Comparison of ENCODE assay signal across 34 mouse cellular contexts in genomic region chr11:26299268-26299667, GRCm38 (mm10).
"Had no signal": no experiment of that assay in that cellular context is flagged by ENCODE, and none has a peak within 500 bp of the region (broad histone marks: within the 10 kb centered on the region; RNA-seq: fewer than 3 reads in every experiment).

No protein-coding gene starts in this region.

- H3K4me3 ChIP-seq: heart, embryonic 12.5 days; heart, embryonic 13.5 days; heart, embryonic 15.5 days; hindbrain, embryonic 10.5 days; hindbrain, embryonic 12.5 days; hindbrain, embryonic 13.5 days; hindbrain, embryonic 15.5 days; intestine, embryonic 15.5 days; kidney, embryonic 15.5 days; layer of hippocampus, adult 2 months; left cerebral cortex, adult 2 months had no signal

- H3K9me3 ChIP-seq: heart, embryonic 12.5 days; heart, embryonic 13.5 days; heart, embryonic 15.5 days; hindbrain, embryonic 10.5 days; hindbrain, embryonic 12.5 days; hindbrain, embryonic 13.5 days; hindbrain, embryonic 15.5 days; intestine, embryonic 15.5 days; kidney, embryonic 15.5 days had no signal

- H3K36me3 ChIP-seq: heart, embryonic 12.5 days; heart, embryonic 13.5 days; heart, embryonic 15.5 days; hindbrain, embryonic 10.5 days; hindbrain, embryonic 12.5 days; hindbrain, embryonic 13.5 days; hindbrain, embryonic 15.5 days; intestine, embryonic 15.5 days; kidney, embryonic 15.5 days had no signal

- H3K27me3 ChIP-seq: heart, embryonic 12.5 days; heart, embryonic 13.5 days; heart, embryonic 15.5 days; hindbrain, embryonic 12.5 days; hindbrain, embryonic 13.5 days; hindbrain, embryonic 15.5 days; intestine, embryonic 15.5 days; kidney, embryonic 15.5 days had no signal

- H3K4me1 ChIP-seq: heart, embryonic 12.5 days; heart, embryonic 13.5 days; heart, embryonic 15.5 days; hindbrain, embryonic 10.5 days; hindbrain, embryonic 12.5 days; hindbrain, embryonic 13.5 days; hindbrain, embryonic 15.5 days; intestine, embryonic 15.5 days; kidney, embryonic 15.5 days had no signal

- H3K9ac ChIP-seq: heart, embryonic 12.5 days; heart, embryonic 13.5 days; heart, embryonic 15.5 days; hindbrain, embryonic 12.5 days; hindbrain, embryonic 13.5 days; hindbrain, embryonic 14.5 days; hindbrain, embryonic 15.5 days; intestine, embryonic 15.5 days; kidney, embryonic 15.5 days had no signal

- H3K27ac ChIP-seq: heart, embryonic 13.5 days; heart, embryonic 15.5 days; hindbrain, embryonic 10.5 days; hindbrain, embryonic 12.5 days; hindbrain, embryonic 13.5 days; hindbrain, embryonic 14.5 days; hindbrain, embryonic 15.5 days; hindbrain, postnatal 0 days; intestine, embryonic 15.5 days; kidney, embryonic 15.5 days; kidney, postnatal 0 days; layer of hippocampus, adult 2 months; left cerebral cortex, adult 2 months had no signal

- DNase-seq: heart, postnatal 10 days; heart, postnatal 14 days; heart, postnatal 36 days; heart, postnatal 4 days; kidney, adult 11 months; kidney, adult 18-20 months; kidney, adult 2 months; kidney, adult 8-10 months; kidney, adult 9 months; kidney, postnatal 10 days; kidney, postnatal 14 days; kidney, postnatal 25 days; kidney, postnatal 36 days; kidney, postnatal 4 days; layer of hippocampus, adult 9-11 months; layer of hippocampus, postnatal 36 days had no signal

- ATAC-seq: hindbrain, embryonic 16.5 days; hindbrain, postnatal 0 days; inflammation-experienced regulatory T-cells, adult 6 months; intestine, embryonic 15.5 days; intestine, embryonic 16.5 days had no signal

- H3K4me2 ChIP-seq: heart, embryonic 11.5 days; heart, embryonic 12.5 days; heart, embryonic 13.5 days; heart, embryonic 15.5 days; hindbrain, embryonic 12.5 days; hindbrain, embryonic 13.5 days; hindbrain, embryonic 14.5 days; hindbrain, embryonic 15.5 days; intestine, embryonic 15.5 days; kidney, embryonic 15.5 days had no signal
